Mouse (Mus musculus): ENCODE results near the gene L3hypdh. TPM values are rescaled to one million over a fixed set of nuclear protein-coding genes. Genes with fewer than 3 reads are reported as not detected.

The L3hypdh gene
- total RNA-seq, 1 experiment, result 1.8 TPM

DNA sequence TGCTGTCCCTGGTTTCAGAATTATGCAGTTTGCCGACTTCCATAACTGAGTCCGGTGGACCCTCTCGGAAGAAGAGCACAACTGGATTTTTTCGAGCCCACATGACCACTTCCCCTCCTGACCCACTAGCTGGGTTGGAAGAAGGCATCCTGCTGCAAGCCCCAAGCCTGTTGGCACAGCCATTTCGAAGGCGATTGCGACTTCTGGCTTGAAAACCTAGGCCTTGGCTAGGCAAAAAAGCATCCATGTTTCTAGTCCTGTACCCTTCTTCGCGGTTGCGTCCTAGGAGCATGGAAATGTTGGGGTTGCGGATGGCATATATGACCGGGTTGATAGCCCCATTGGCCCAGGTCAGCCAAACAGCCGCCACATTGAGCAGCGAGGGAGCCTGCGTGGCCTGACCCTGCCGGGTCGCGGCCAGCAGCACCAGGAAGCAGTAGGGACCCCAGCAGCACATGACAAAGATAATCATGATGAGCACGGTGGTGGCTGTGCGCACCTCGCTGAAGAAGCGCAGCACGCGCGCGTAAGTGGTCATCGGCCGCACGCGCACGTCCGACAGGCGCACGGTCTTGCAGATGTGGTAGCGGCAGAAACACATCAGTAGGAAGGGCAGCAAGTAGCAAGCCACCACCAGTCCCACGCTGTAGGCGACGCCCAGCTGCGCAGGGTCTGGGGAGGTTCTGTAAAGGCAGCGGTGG, 15.5 kb downstream of the L3hypdh start:
- Histone ChIP-seq H3K4me1 (ENCODE audit: control insufficient read depth in 2 of 2, insufficient read depth in 2 of 2, low read length in 2 of 2, poor library complexity in 1 of 2) (no peaks in the 10 kb centered on the region), H3K27ac (ENCODE audit: insufficient read depth, low read depth, low read length, poor library complexity, severe bottlenecking) (no peak overlapping the region), H3K9me3 (ENCODE audit: control insufficient read depth, insufficient read depth, low read depth, low read length) (no peaks in the 10 kb centered on the region), H3K4me3 (ENCODE audit: insufficient read depth in 1 of 2, low read depth in 1 of 2, low read length in 2 of 2, poor library complexity in 1 of 2, severe bottlenecking in 1 of 2) (peak overlapping the region; percentile 77 to 78), H3K36me3 (ENCODE audit: control insufficient read depth, insufficient read depth, low read length, poor library complexity, severe bottlenecking) (no peaks in the 10 kb centered on the region), H3K9ac (ENCODE audit: insufficient read depth, low read depth, low read length, poor library complexity, severe bottlenecking) (peak overlapping the region; percentile 71)
- in situ Hi-C loops (cut with MboI; ENCODE audit: low sequenced_read_pairs in 2 of 2, unreplicated experiment in 2 of 2), result no loop called here
- no peak for DNase-seq (ENCODE audit: low read depth, low spot score)
- TF ChIP-seq ZC3H11A (IDR thresholded peaks at IDR 0.05; ENCODE audit: borderline replicate concordance, low read depth, low read length) (no peak), HCFC1 (IDR thresholded peaks at IDR 0.05; ENCODE audit: borderline replicate concordance, insufficient read depth, low read length) (no peak), MAFK (IDR thresholded peaks at IDR 0.05; ENCODE audit: insufficient read depth, low read depth, low read length) (no peak), ZNF384 (IDR thresholded peaks at IDR 0.05; ENCODE audit: low read depth, low read length) (no peak)

DNA sequence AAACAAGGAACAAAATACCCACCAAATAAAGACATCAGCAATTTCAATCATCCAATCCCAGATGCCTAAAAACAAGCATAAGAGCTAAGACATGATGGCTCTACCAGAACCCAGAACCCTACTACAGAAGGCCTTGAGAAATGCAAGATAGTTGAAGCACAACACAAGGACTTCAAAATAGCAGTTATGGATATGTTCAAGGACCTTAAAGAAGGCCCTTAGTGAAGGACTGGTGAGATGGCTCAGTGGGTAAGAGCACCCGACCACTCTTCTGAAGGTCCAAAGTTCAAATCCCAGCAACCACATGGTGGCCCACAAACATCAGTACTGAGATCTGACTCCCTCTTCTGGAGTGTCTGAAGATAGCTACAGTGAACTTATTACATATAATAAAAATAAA, 27.5 kb downstream of the L3hypdh start:
- no peak overlapping the region for H3K9ac ChIP-seq (ENCODE audit: insufficient read depth, low read depth, low read length, poor library complexity, severe bottlenecking)
- no peaks in the 10 kb centered on the region for H3K4me1 ChIP-seq (ENCODE audit: control insufficient read depth in 2 of 2, insufficient read depth in 2 of 2, low read length in 2 of 2, poor library complexity in 1 of 2)
- no peak for TF ChIP-seq HCFC1 (IDR thresholded peaks at IDR 0.05; ENCODE audit: borderline replicate concordance, insufficient read depth, low read length)
- no peak for TF ChIP-seq MAFK (IDR thresholded peaks at IDR 0.05; ENCODE audit: insufficient read depth, low read depth, low read length)
- no peak for TF ChIP-seq ZC3H11A (IDR thresholded peaks at IDR 0.05; ENCODE audit: borderline replicate concordance, low read depth, low read length)
- no peak for TF ChIP-seq ZNF384 (IDR thresholded peaks at IDR 0.05; ENCODE audit: low read depth, low read length)
- TF ChIP-seq CHD2 (IDR thresholded peaks at IDR 0.05; ENCODE audit: low read depth, low read length), result no peak
- no peak for DNase-seq (ENCODE audit: low read depth, low spot score)
- H3K9me3 ChIP-seq (ENCODE audit: control insufficient read depth, insufficient read depth, low read depth, low read length), result no peaks in the 10 kb centered on the region
- H3K27ac ChIP-seq (ENCODE audit: insufficient read depth, low read depth, low read length, poor library complexity, severe bottlenecking), result no peak overlapping the region
- no peak overlapping the region for H3K4me3 ChIP-seq (ENCODE audit: insufficient read depth in 1 of 2, low read depth in 1 of 2, low read length in 2 of 2, poor library complexity in 1 of 2, severe bottlenecking in 1 of 2)
- in situ Hi-C loops (cut with MboI; ENCODE audit: low sequenced_read_pairs in 2 of 2, unreplicated experiment in 2 of 2), result no loop called here
- H3K36me3 ChIP-seq (ENCODE audit: control insufficient read depth, insufficient read depth, low read length, poor library complexity, severe bottlenecking), result no peaks in the 10 kb centered on the region

DNA sequence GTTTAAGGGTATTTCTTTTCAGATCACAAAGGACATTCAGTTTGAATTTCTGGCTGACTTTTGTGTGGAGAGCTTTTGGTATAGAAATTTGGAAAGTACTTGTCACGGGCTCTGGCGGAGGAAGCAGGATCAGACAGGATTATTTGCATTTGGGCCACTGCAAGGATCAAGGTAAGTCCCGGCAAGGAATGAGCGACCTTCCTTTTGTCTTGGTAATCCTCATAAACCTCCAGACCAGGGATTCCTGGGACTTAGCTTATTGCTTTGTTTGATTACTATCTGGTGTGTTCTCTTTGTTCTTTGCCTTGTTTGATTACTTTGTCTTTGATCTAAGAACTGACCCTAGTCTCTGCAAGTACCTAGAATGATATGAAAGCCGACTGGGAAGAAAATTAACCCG, 31.4 kb downstream of the L3hypdh start:
- Histone ChIP-seq H3K9ac (ENCODE audit: insufficient read depth, low read depth, low read length, poor library complexity, severe bottlenecking) (no peak overlapping the region), H3K4me1 (ENCODE audit: control insufficient read depth in 2 of 2, insufficient read depth in 2 of 2, low read length in 2 of 2, poor library complexity in 1 of 2) (no peaks in the 10 kb centered on the region), H3K4me3 (ENCODE audit: insufficient read depth in 1 of 2, low read depth in 1 of 2, low read length in 2 of 2, poor library complexity in 1 of 2, severe bottlenecking in 1 of 2) (no peak overlapping the region), H3K36me3 (ENCODE audit: control insufficient read depth, insufficient read depth, low read length, poor library complexity, severe bottlenecking) (no peaks in the 10 kb centered on the region), H3K27ac (ENCODE audit: insufficient read depth, low read depth, low read length, poor library complexity, severe bottlenecking) (no peak overlapping the region), H3K9me3 (ENCODE audit: control insufficient read depth, insufficient read depth, low read depth, low read length) (no peaks in the 10 kb centered on the region)
- in situ Hi-C loops (cut with MboI; ENCODE audit: low sequenced_read_pairs in 2 of 2, unreplicated experiment in 2 of 2), result no loop called here
- DNase-seq (ENCODE audit: low read depth, low spot score), result no peak
- TF ChIP-seq MAFK (IDR thresholded peaks at IDR 0.05; ENCODE audit: insufficient read depth, low read depth, low read length) (no peak), CHD2 (IDR thresholded peaks at IDR 0.05; ENCODE audit: low read depth, low read length) (no peak), ZNF384 (IDR thresholded peaks at IDR 0.05; ENCODE audit: low read depth, low read length) (no peak), ZC3H11A (IDR thresholded peaks at IDR 0.05; ENCODE audit: borderline replicate concordance, low read depth, low read length) (no peak), HCFC1 (IDR thresholded peaks at IDR 0.05; ENCODE audit: borderline replicate concordance, insufficient read depth, low read length) (no peak)

DNA sequence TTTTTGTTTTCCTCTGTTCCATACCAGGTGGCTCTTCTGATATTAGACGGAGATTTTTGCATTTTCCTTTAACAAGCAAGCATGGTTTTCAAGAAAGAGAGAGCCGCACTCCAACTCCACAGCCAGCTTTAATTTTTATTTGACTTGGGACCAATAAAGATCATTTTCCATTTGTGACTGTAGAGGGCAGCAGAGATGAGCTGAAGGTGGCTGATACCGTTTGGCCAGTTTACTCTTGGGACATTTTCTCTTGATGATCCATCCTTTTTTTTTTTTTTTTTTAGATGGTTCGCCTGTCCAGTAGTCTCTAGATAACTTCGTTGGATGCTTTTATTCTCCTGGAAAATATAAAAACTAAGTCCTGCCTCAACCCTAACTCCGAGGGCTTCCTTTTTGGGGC, 31.9 kb downstream of the L3hypdh start:
- Histone ChIP-seq H3K36me3 (ENCODE audit: control insufficient read depth, insufficient read depth, low read length, poor library complexity, severe bottlenecking) (no peaks in the 10 kb centered on the region), H3K4me3 (ENCODE audit: insufficient read depth in 1 of 2, low read depth in 1 of 2, low read length in 2 of 2, poor library complexity in 1 of 2, severe bottlenecking in 1 of 2) (no peak overlapping the region), H3K9me3 (ENCODE audit: control insufficient read depth, insufficient read depth, low read depth, low read length) (no peaks in the 10 kb centered on the region), H3K9ac (ENCODE audit: insufficient read depth, low read depth, low read length, poor library complexity, severe bottlenecking) (no peak overlapping the region), H3K4me1 (ENCODE audit: control insufficient read depth in 2 of 2, insufficient read depth in 2 of 2, low read length in 2 of 2, poor library complexity in 1 of 2) (no peaks in the 10 kb centered on the region), H3K27ac (ENCODE audit: insufficient read depth, low read depth, low read length, poor library complexity, severe bottlenecking) (no peak overlapping the region)
- in situ Hi-C loops (cut with MboI; ENCODE audit: low sequenced_read_pairs in 2 of 2, unreplicated experiment in 2 of 2), result no loop called here
- no peak for DNase-seq (ENCODE audit: low read depth, low spot score)
- TF ChIP-seq ZC3H11A (IDR thresholded peaks at IDR 0.05; ENCODE audit: borderline replicate concordance, low read depth, low read length) (no peak), MAFK (IDR thresholded peaks at IDR 0.05; ENCODE audit: insufficient read depth, low read depth, low read length) (no peak), CHD2 (IDR thresholded peaks at IDR 0.05; ENCODE audit: low read depth, low read length) (no peak), HCFC1 (IDR thresholded peaks at IDR 0.05; ENCODE audit: borderline replicate concordance, insufficient read depth, low read length) (no peak), ZNF384 (IDR thresholded peaks at IDR 0.05; ENCODE audit: low read depth, low read length) (peak; percentile 75)
